Mouse (Mus musculus): ENCODE data around the gene Lce3f. TPM values are rescaled to one million over a fixed set of nuclear protein-coding genes. Genes with fewer than 3 reads are reported as not detected.

Lce3f gene
- not detected in 2 replicates for polyA plus RNA-seq (2012; rRNA removed)

DNA sequence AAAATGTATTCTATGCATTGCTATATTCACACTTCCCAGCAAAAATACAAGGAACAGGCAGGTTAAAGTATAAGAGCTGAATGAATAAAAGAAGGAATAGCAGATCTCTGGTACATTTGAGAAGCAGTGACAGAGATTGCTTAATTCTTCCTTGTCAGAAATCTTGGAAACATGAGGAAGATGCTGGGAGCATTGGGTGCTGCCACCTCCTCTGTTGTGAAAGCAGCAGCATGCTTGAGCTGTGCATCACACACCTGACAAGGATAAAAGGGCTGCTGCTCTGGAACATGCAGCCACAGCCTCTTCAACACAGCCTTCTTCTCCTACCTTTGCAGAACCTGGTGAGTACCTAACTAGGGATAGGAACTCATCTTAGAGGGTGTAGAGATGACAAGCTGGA is at the start of gene Lce3f:
Gene Lce3f, plus strand, starts transcription at position 301 of the 400 bp plus-strand sequence.
- H3K4me1 ChIP-seq (ENCODE audit: control insufficient read depth, insufficient read depth, low read length): no peaks in the 10 kb centered on the region
- TF ChIP-seq CTCF (conservative IDR thresholded peaks at IDR 0.05; ENCODE audit: insufficient read depth, insufficient read length, low read depth, low read length) (no peak), POLR2A (IDR thresholded peaks at IDR 0.05; ENCODE audit: low read depth, low read length) (no peak)
- DNase-seq: no peak
- no peaks in the 10 kb centered on the region for H3K36me3 ChIP-seq (ENCODE audit: control insufficient read depth, insufficient read depth, low read length)
- H3K27me3 ChIP-seq (replicated peaks; ENCODE audit: control insufficient read depth, insufficient read depth, low read length): no peaks in the 10 kb centered on the region
- H3K4me3 ChIP-seq (ENCODE audit: insufficient read depth, low read depth, low read length): no peak within 1 kb of the TSS
- no peak within 1 kb of the TSS for H3K27ac ChIP-seq (ENCODE audit: insufficient read depth, low read depth, low read length)

DNA sequence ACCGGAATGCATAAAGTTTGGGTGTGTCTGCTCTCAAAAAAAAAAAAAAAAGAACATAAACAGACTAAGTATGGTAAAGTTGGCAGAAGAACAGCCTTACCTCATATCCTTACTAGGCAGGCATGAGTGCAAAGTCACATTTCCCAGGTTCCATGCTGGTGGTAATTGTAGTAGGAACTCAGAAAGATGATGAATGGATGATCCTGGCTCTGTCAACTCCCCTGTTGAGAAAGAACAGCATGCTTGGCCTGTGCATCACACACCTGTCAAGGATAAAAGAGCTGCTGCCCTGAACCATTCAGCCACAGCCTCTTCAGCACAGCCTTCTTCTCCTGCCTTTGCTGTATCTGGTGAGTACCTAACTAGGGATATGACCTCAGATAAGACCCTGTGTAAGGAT is 47.8 kb upstream of the Lce3f start, which contains the start of gene Lce3c:
Gene Lce3c, plus strand, starts transcription at position 301 of the 400 bp plus-strand sequence.
- no peak within 1 kb of the TSS for H3K4me3 ChIP-seq (ENCODE audit: insufficient read depth, low read depth, low read length)
- no peaks in the 10 kb centered on the region for H3K36me3 ChIP-seq (ENCODE audit: control insufficient read depth, insufficient read depth, low read length)
- WGBS: 49% methylated on average over 1 of the region's 1 CpGs
- H3K27me3 ChIP-seq (replicated peaks; ENCODE audit: control insufficient read depth, insufficient read depth, low read length): no peaks in the 10 kb centered on the region
- H3K4me1 ChIP-seq (ENCODE audit: control insufficient read depth, insufficient read depth, low read length): no peaks in the 10 kb centered on the region
- TF ChIP-seq POLR2A (IDR thresholded peaks at IDR 0.05; ENCODE audit: low read depth, low read length) (no peak), CTCF (conservative IDR thresholded peaks at IDR 0.05; ENCODE audit: insufficient read depth, insufficient read length, low read depth, low read length) (no peak)
- DNase-seq: no peak
- no peak within 1 kb of the TSS for H3K27ac ChIP-seq (ENCODE audit: insufficient read depth, low read depth, low read length)

DNA sequence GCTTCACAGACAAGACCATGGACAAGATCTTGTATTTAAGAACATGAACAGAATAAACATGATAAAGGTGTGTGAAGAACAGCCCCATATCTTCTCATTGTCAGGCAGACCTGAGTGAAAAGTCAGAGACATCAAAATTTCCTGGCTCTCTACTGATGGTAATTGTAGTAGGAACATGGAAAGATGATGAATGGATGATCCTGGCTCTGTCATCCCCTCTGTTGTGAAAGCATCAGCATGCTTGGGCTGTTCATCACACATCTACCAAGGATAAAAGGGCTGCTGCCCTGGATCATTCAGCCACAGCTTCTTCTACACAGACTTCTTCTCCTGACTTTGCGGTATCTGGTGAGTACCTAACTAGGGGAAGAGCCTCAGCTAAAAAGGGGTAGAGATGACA is 34.9 kb upstream of the Lce3f start, which contains the start of gene Lce3d:
Gene Lce3d, plus strand, starts transcription at position 301 of the 400 bp plus-strand sequence.
- DNase-seq: no peak
- no peaks in the 10 kb centered on the region for H3K4me1 ChIP-seq (ENCODE audit: control insufficient read depth, insufficient read depth, low read length)
- no peak within 1 kb of the TSS for H3K27ac ChIP-seq (ENCODE audit: insufficient read depth, low read depth, low read length)
- H3K27me3 ChIP-seq (replicated peaks; ENCODE audit: control insufficient read depth, insufficient read depth, low read length): no peaks in the 10 kb centered on the region
- TF ChIP-seq POLR2A (IDR thresholded peaks at IDR 0.05; ENCODE audit: low read depth, low read length) (no peak), CTCF (conservative IDR thresholded peaks at IDR 0.05; ENCODE audit: insufficient read depth, insufficient read length, low read depth, low read length) (no peak)
- WGBS: 94% methylated on average over 1 of the region's 1 CpGs
- no peaks in the 10 kb centered on the region for H3K36me3 ChIP-seq (ENCODE audit: control insufficient read depth, insufficient read depth, low read length)
- H3K4me3 ChIP-seq (ENCODE audit: insufficient read depth, low read depth, low read length): no peak within 1 kb of the TSS

DNA sequence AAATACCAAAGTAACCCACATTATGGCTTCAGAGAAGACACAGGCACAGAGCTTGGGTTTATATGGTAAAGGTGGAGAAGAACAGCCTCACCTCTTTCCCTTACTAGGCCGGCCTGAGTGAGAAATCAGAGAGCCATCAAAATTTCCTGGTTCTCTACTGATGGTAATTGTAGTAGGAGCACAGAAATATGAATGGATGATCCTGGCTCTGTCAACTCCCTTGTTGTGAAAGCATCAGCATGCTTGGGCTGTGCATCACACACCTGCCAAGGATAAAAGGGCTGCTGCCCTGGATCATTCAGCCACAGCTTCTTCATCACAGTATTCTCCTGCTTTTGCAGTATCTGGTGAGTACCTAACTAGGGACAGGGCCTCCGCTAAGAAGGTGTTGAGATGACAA is 25.3 kb upstream of the Lce3f start, which contains the start of gene Lce3e:
Gene Lce3e, plus strand, starts transcription at position 301 of the 400 bp plus-strand sequence.
- WGBS: 93% methylated on average over 2 of the region's 2 CpGs
- no peak within 1 kb of the TSS for H3K4me3 ChIP-seq (ENCODE audit: insufficient read depth, low read depth, low read length)
- no peaks in the 10 kb centered on the region for H3K36me3 ChIP-seq (ENCODE audit: control insufficient read depth, insufficient read depth, low read length)
- no peak within 1 kb of the TSS for H3K27ac ChIP-seq (ENCODE audit: insufficient read depth, low read depth, low read length)
- no peaks in the 10 kb centered on the region for H3K4me1 ChIP-seq (ENCODE audit: control insufficient read depth, insufficient read depth, low read length)
- no peaks in the 10 kb centered on the region for H3K27me3 ChIP-seq (replicated peaks; ENCODE audit: control insufficient read depth, insufficient read depth, low read length)
- no peak for DNase-seq
- TF ChIP-seq CTCF (conservative IDR thresholded peaks at IDR 0.05; ENCODE audit: insufficient read depth, insufficient read length, low read depth, low read length) (no peak), POLR2A (IDR thresholded peaks at IDR 0.05; ENCODE audit: low read depth, low read length) (no peak)

DNA sequence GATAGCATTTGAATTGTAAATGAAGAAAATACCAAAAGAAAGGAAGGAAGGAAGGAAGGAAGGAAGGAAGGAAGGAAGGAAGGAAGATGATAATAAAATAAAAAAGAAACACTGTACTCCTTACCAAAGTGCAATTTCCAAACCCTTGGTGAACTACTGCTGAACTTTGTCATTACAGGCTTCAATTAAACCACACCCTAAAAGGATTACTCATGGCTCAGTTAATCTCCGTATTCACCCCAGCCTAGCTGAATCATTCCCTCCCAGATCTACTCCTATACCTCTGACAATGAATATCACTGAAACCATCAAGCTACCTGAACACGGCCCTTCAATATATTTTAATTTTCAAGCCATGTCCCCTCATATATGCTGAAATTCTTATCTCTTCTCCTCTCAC is 13.5 kb upstream of the Lce3f start:
- 77% methylated on average over 2 of the region's 2 CpGs for WGBS
- TF ChIP-seq POLR2A (IDR thresholded peaks at IDR 0.05; ENCODE audit: low read depth, low read length) (no peak), CTCF (conservative IDR thresholded peaks at IDR 0.05; ENCODE audit: insufficient read depth, insufficient read length, low read depth, low read length) (no peak)
- Histone ChIP-seq H3K27ac (ENCODE audit: insufficient read depth, low read depth, low read length) (no peak overlapping the region), H3K27me3 (replicated peaks; ENCODE audit: control insufficient read depth, insufficient read depth, low read length) (no peaks in the 10 kb centered on the region), H3K36me3 (ENCODE audit: control insufficient read depth, insufficient read depth, low read length) (no peaks in the 10 kb centered on the region), H3K4me1 (ENCODE audit: control insufficient read depth, insufficient read depth, low read length) (no peaks in the 10 kb centered on the region), H3K4me3 (ENCODE audit: insufficient read depth, low read depth, low read length) (no peak overlapping the region)
- DNase-seq: no peak

DNA sequence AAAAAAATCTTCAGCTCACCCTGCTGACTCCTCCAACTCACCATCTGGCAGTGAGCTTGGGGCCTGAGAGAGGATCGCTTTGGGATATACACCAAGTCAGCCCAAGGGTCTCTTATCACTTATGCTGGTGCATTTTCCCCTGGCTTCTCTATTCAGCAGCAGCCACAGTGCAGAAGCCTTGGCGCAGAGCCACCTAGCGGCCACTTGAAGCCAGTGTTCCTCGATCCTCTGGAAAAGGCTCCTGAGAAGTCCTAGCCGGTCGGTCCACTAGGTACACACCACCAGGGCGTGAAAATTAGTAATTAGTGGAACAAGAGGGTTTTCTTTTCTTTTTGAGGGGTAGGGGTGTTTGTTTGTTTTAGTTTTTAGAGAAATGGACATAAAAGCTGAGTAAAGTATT is 6.7 kb downstream of the Lce3f start:
- H3K27ac ChIP-seq (ENCODE audit: insufficient read depth, low read depth, low read length): no peak overlapping the region
- no peaks in the 10 kb centered on the region for H3K27me3 ChIP-seq (replicated peaks; ENCODE audit: control insufficient read depth, insufficient read depth, low read length)
- DNase-seq: peak; percentile 68
- H3K36me3 ChIP-seq (ENCODE audit: control insufficient read depth, insufficient read depth, low read length): no peaks in the 10 kb centered on the region
- WGBS: 4% methylated on average over 7 of the region's 7 CpGs
- H3K4me3 ChIP-seq (ENCODE audit: insufficient read depth, low read depth, low read length): no peak overlapping the region
- H3K4me1 ChIP-seq (ENCODE audit: control insufficient read depth, insufficient read depth, low read length): no peaks in the 10 kb centered on the region
- TF ChIP-seq POLR2A (IDR thresholded peaks at IDR 0.05; ENCODE audit: low read depth, low read length): no peak
- peak; percentile 75 for TF ChIP-seq CTCF (conservative IDR thresholded peaks at IDR 0.05; ENCODE audit: insufficient read depth, insufficient read length, low read depth, low read length)

DNA sequence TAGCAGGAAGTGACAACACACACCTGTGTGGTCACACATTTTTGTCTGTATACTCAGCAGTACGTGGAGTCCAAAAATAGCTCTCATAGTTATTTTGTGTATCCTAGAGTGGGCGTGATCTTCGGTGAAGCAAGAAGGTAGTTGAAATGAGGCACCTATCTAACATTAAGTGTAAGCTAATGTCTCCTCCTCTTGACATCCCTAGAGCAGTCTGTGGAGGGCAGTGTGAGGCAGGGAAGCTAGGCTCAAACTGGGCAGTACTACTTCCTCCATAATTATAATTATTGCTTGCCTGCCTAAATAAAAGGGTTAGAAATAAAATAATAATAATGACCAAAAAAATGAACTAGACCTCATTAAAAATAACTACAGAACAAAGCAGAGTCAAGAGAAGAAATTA is 8.6 kb downstream of the Lce3f start:
- no peak for TF ChIP-seq CTCF (conservative IDR thresholded peaks at IDR 0.05; ENCODE audit: insufficient read depth, insufficient read length, low read depth, low read length)
- TF ChIP-seq POLR2A (IDR thresholded peaks at IDR 0.05; ENCODE audit: low read depth, low read length): no peak
- no peak for DNase-seq
- no peaks in the 10 kb centered on the region for H3K36me3 ChIP-seq (ENCODE audit: control insufficient read depth, insufficient read depth, low read length)
- WGBS: 59% methylated on average over 3 of the region's 3 CpGs
- no peaks in the 10 kb centered on the region for H3K27me3 ChIP-seq (replicated peaks; ENCODE audit: control insufficient read depth, insufficient read depth, low read length)
- H3K4me3 ChIP-seq (ENCODE audit: insufficient read depth, low read depth, low read length): no peak overlapping the region
- no peak overlapping the region for H3K27ac ChIP-seq (ENCODE audit: insufficient read depth, low read depth, low read length)
- H3K4me1 ChIP-seq (ENCODE audit: control insufficient read depth, insufficient read depth, low read length): no peaks in the 10 kb centered on the region
